Mouse (Mus musculus) midbrain, embryonic 16.5 days (tissue): ENCODE results near the gene BC051019. TPM values are rescaled to one million over a fixed set of nuclear protein-coding genes. Genes with fewer than 3 reads are reported as not detected.

Experiments used
- polyA plus RNA-seq: library from polyadenylated mRNA; unstranded; fragments of >200 nt; fragmentation: Nextera tagmentation; extraction: Ambion mirVana; gene quantifications from 2 replicates; pipeline ENCODE4 v1.2.1, GENCODE M21; 2015

BC051019 gene
- polyA plus RNA-seq, 1 experiment from 2014 or later: 0.44 TPM

Other genes with a start within 250 kb of the BC051019 start
- gene Trim66, start 215.7 kb downstream of the BC051019 start, polyA plus RNA-seq: 1.6 and 1.7 TPM in 2 replicates
- gene Rpl27a, start 204.7 kb downstream of the BC051019 start, polyA plus RNA-seq: 73.6 and 75.9 TPM in 2 replicates
- 18.6 and 18.8 TPM in 2 replicates for gene St5, start 20.2 kb downstream of the BC051019 start, polyA plus RNA-seq
- gene Akip1, start 20.2 kb downstream of the BC051019 start, polyA plus RNA-seq: 13.3 and 13.9 TPM in 2 replicates
- gene Ascl3, start 7.9 kb upstream of the BC051019 start, polyA plus RNA-seq: 0.28 and 0.63 TPM in 2 replicates
- 125 and 136 TPM in 2 replicates for gene Tmem9b, start 29.0 kb upstream of the BC051019 start, polyA plus RNA-seq
- 10.9 and 12.8 TPM in 2 replicates for gene Nrip3, start 58.2 kb upstream of the BC051019 start, polyA plus RNA-seq
- gene Scube2, start 141.8 kb upstream of the BC051019 start, polyA plus RNA-seq: 1.2 and 2.9 TPM in 2 replicates
- 38.5 and 40.2 TPM in 2 replicates for gene Dennd5a, start 236.6 kb upstream of the BC051019 start, polyA plus RNA-seq